Mouse (Mus musculus): ENCODE measurements around the gene Rogdi. TPM values are rescaled to one million over a fixed set of nuclear protein-coding genes. Genes with fewer than 3 reads are reported as not detected.

Gene Rogdi
- polyA plus RNA-seq, 1 experiment from 2014 or later: 59.9 TPM

DNA sequence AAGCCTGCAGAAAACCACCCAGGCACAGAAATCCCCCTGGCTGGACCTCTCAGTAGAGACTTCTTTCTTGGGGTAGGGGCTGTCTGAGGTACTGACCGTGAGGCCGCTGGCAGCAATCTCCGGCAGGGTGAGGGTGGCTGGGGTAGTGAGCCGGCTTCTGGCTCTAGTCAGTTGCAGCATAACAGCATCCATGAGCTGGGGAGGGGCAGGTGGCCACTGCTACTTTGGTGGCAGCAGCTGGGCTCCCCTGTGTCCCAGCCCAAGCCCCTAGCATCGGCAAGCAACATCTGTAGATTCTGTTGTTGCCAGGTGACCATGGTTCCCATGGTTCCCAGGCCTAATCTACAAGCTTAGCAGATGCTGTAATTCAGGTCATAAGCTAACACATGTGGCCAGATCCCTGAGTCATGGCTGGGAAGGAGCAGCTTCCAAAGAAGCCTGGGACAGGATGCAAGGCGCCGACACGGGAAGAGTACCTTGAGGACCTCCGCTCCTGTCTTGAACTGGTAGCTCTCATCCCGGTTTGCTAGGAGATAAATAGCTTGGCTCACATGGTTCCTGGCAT lies 2.9 kb downstream of the Rogdi start:
- ATAC-seq (ENCODE audit: insufficient read depth): no peak
- 93% methylated on average over 10 of the region's 10 CpGs for WGBS

GRCm38 (mm10) chr16:5008076-5008475 lies 5.3 kb downstream of the Rogdi start:
- Histone ChIP-seq H3K4me1 (ENCODE audit: insufficient read depth) (no peaks in the 10 kb centered on the region), H3K4me3 (ENCODE audit: low read depth, low read length) (no peak overlapping the region), H3K36me3 (ENCODE audit: insufficient read depth) (0 out of 2 replicates have a peak, but pooled peaks cover 6% of the 10 kb centered on the region), H3K27me3 (ENCODE audit: insufficient read depth, low read length) (no peaks in the 10 kb centered on the region), H3K27ac (ENCODE audit: low read depth) (no peak overlapping the region), H3K4me2 (peak overlapping the region; percentile 51), H3K9ac (no peak overlapping the region), H3K9me3 (ENCODE audit: low read depth, low read length) (no peaks in the 10 kb centered on the region)
- ATAC-seq (ENCODE audit: insufficient read depth): no peak
- no peak for DNase-seq
- TF ChIP-seq CTCF (IDR thresholded peaks at IDR 0.05; ENCODE audit: low read depth): no peak
- 73% methylated on average over 12 of the region's 12 CpGs for WGBS

More for the DNA sequence above, 2.9 kb downstream of the Rogdi start:
- Histone ChIP-seq H3K4me2 (no peak overlapping the region), H3K36me3 (ENCODE audit: insufficient read depth) (peaks cover 18% of the 10 kb centered on the region), H3K27me3 (ENCODE audit: insufficient read depth, low read length) (no peaks in the 10 kb centered on the region), H3K4me1 (ENCODE audit: insufficient read depth) (no peaks in the 10 kb centered on the region), H3K27ac (ENCODE audit: low read depth) (no peak overlapping the region), H3K4me3 (ENCODE audit: low read depth, low read length) (no peak overlapping the region), H3K9ac (no peak overlapping the region), H3K9me3 (ENCODE audit: low read depth, low read length) (no peaks in the 10 kb centered on the region)
- TF ChIP-seq CTCF (IDR thresholded peaks at IDR 0.05; ENCODE audit: low read depth): no peak
- no peak for DNase-seq

- 38% methylated on average over 6 of the region's 6 CpGs for WGBS
- ATAC-seq (ENCODE audit: insufficient read depth): no peak
- no peaks in the 10 kb centered on the region for H3K9me3 ChIP-seq (ENCODE audit: low read depth, low read length)
Observed at GRCm38 (mm10) chr16:5007492-5007891, 5.9 kb downstream of the Rogdi start.

GRCm38 (mm10) chr16:5007067-5007466 lies 6.3 kb downstream of the Rogdi start, which contains the start of gene Smim22:
Gene Smim22, plus strand, starts transcription at chr16:5007288.
- H3K4me2 ChIP-seq: peak within 1 kb of the TSS; percentile 51
- TF ChIP-seq CTCF (IDR thresholded peaks at IDR 0.05; ENCODE audit: low read depth): no peak
- no peak within 1 kb of the TSS for H3K27ac ChIP-seq (ENCODE audit: low read depth)
- H3K9me3 ChIP-seq (ENCODE audit: low read depth, low read length): no peaks in the 10 kb centered on the region
- H3K36me3 ChIP-seq (ENCODE audit: insufficient read depth): 0 out of 2 replicates have a peak, but pooled peaks cover 6% of the 10 kb centered on the region
- peak within 1 kb of the TSS; percentile 16; the same call in 1 of the 2 replicates for H3K4me3 ChIP-seq (ENCODE audit: low read depth, low read length)
- peak; percentile 61 for DNase-seq
- peak; percentile 50; the same call in 1 of the 2 replicates for ATAC-seq (ENCODE audit: insufficient read depth)
- H3K4me1 ChIP-seq (ENCODE audit: insufficient read depth): no peaks in the 10 kb centered on the region
- WGBS: 46% methylated on average over 5 of the region's 5 CpGs
- H3K27me3 ChIP-seq (ENCODE audit: insufficient read depth, low read length): no peaks in the 10 kb centered on the region
- H3K9ac ChIP-seq: no peak within 1 kb of the TSS

More at GRCm38 (mm10) chr16:5007492-5007891, 5.9 kb downstream of the Rogdi start:
- Histone ChIP-seq H3K4me1 (ENCODE audit: insufficient read depth) (no peaks in the 10 kb centered on the region), H3K4me3 (ENCODE audit: low read depth, low read length) (peak overlapping the region; percentile 16; the same call in 1 of the 2 replicates), H3K27me3 (ENCODE audit: insufficient read depth, low read length) (no peaks in the 10 kb centered on the region), H3K4me2 (peak overlapping the region; percentile 51), H3K27ac (ENCODE audit: low read depth) (no peak overlapping the region), H3K9ac (no peak overlapping the region), H3K36me3 (ENCODE audit: insufficient read depth) (0 out of 2 replicates have a peak, but pooled peaks cover 6% of the 10 kb centered on the region)
- DNase-seq: no peak
- TF ChIP-seq CTCF (IDR thresholded peaks at IDR 0.05; ENCODE audit: low read depth): no peak

DNA sequence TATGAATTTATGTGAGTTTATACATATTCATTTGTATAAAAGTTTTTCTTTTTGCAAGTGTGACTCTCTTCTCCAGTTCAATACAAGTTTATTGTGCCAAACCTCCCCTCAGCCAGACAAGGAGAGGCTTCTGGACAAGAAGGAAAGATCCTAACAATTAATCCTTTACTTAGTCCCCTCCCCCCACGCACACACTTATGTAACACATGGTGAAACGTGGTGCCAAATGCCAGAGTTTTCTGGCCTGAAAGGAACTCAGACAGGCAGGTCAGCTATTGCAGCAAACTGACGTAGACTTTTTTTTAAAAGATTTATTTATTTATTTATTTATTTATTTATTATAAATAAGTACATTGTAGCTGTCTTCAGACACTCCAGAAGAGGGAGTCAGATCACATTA lies 12.7 kb downstream of the Rogdi start:
- H3K36me3 ChIP-seq (ENCODE audit: insufficient read depth): no peaks in the 10 kb centered on the region
- no peaks in the 10 kb centered on the region for H3K9me3 ChIP-seq (ENCODE audit: low read depth, low read length)
- DNase-seq (no peak), ATAC-seq (ENCODE audit: insufficient read depth) (no peak)
- 49% methylated on average over 3 of the region's 3 CpGs for WGBS
- TF ChIP-seq CTCF (IDR thresholded peaks at IDR 0.05; ENCODE audit: low read depth): no peak
- no peaks in the 10 kb centered on the region for H3K27me3 ChIP-seq (ENCODE audit: insufficient read depth, low read length)
- no peak overlapping the region for H3K4me2 ChIP-seq
- H3K4me3 ChIP-seq (ENCODE audit: low read depth, low read length): no peak overlapping the region
- no peak overlapping the region for H3K9ac ChIP-seq
- no peaks in the 10 kb centered on the region for H3K4me1 ChIP-seq (ENCODE audit: insufficient read depth)
- no peak overlapping the region for H3K27ac ChIP-seq (ENCODE audit: low read depth)

- Histone ChIP-seq H3K27me3 (ENCODE audit: insufficient read depth, low read length) (no peaks in the 10 kb centered on the region), H3K4me1 (ENCODE audit: insufficient read depth) (no peaks in the 10 kb centered on the region), H3K36me3 (ENCODE audit: insufficient read depth) (no peaks in the 10 kb centered on the region), H3K9me3 (ENCODE audit: low read depth, low read length) (no peaks in the 10 kb centered on the region), H3K9ac (no peak overlapping the region), H3K27ac (ENCODE audit: low read depth) (no peak overlapping the region), H3K4me2 (no peak overlapping the region), H3K4me3 (ENCODE audit: low read depth, low read length) (no peak overlapping the region)
- ATAC-seq (ENCODE audit: insufficient read depth) (no peak), DNase-seq (no peak)
- no peak for TF ChIP-seq CTCF (IDR thresholded peaks at IDR 0.05; ENCODE audit: low read depth)
- WGBS: 42% methylated on average over 1 of the region's 1 CpGs
Observed at GRCm38 (mm10) chr16:4998984-4999383, 14.4 kb downstream of the Rogdi start.

DNA sequence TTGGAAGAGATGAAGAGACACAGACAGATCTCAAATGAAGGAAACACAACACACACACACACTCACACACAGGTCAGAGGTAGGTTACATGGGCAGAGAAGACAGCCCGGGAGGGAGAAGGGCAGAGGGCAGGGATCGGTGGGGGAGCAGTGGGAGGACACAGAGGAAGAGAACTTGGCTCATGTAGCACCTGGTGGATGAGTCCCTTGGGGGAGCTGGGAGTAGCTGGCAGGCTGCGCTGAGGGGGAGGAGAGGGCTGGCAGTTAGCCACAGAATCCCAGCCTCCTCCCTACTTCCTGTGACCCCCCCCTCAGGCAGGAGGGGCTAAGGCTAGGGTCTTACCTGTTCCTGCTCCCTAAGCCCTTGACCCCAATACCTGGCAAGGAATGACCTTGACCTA lies 15.8 kb downstream of the Rogdi start, which contains the start of gene Sept12:
Sept12 (minus strand) TSS at position 300 of the 400 bp plus-strand sequence.
- H3K36me3 ChIP-seq (ENCODE audit: insufficient read depth): no peaks in the 10 kb centered on the region
- 36% methylated on average over 2 of the region's 3 CpGs for WGBS
- no peak for ATAC-seq (ENCODE audit: insufficient read depth)

More for the DNA sequence above, 15.8 kb downstream of the Rogdi start, which contains the start of gene Sept12:
- peak; percentile 13 for DNase-seq
- Histone ChIP-seq H3K4me1 (ENCODE audit: insufficient read depth) (no peaks in the 10 kb centered on the region), H3K9ac (no peak within 1 kb of the TSS), H3K27me3 (ENCODE audit: insufficient read depth, low read length) (no peaks in the 10 kb centered on the region), H3K4me2 (no peak within 1 kb of the TSS), H3K27ac (ENCODE audit: low read depth) (no peak within 1 kb of the TSS), H3K4me3 (ENCODE audit: low read depth, low read length) (no peak within 1 kb of the TSS), H3K9me3 (ENCODE audit: low read depth, low read length) (no peaks in the 10 kb centered on the region)
- no peak for TF ChIP-seq CTCF (IDR thresholded peaks at IDR 0.05; ENCODE audit: low read depth)

Measured in lung, embryonic 14.5 days (tissue).